Mouse (Mus musculus) ES-Bruce4 (cell line): ENCODE measurements around the gene Zfp58. TPM values are rescaled to one million over a fixed set of nuclear protein-coding genes. Genes with fewer than 3 reads are reported as not detected.
"Not testable (repeated sequence)": the region's sequence is repeated elsewhere in the genome, so short reads cannot be mapped to it uniquely, and the experiment has no call there.

Source experiments
- H3K27ac ChIP-seq: 2 replicates; pipeline ENCODE4 v1.5.1; 2012; ENCODE audit warnings: low read length, inconsistent platforms; ENCODE audit not compliant: insufficient read depth
- H3K27me3 ChIP-seq: 2 replicates; pipeline ENCODE4 v1.6.1; 2012; ENCODE audit warnings: mild to moderate bottlenecking, low read length, inconsistent platforms; ENCODE audit not compliant: control insufficient read depth, poor library complexity, insufficient read depth, severe bottlenecking
- H3K36me3 ChIP-seq: 2 replicates; pipeline ENCODE4 v1.6.1; 2012; ENCODE audit warnings: inconsistent platforms, mild to moderate bottlenecking, low read length, moderate library complexity; ENCODE audit not compliant: control insufficient read depth, poor library complexity, insufficient read depth, severe bottlenecking
- H3K4me1 ChIP-seq: one replicate; pipeline ENCODE4 v1.8.1; 2011; ENCODE audit warnings: low read length; ENCODE audit not compliant: control insufficient read depth, insufficient read depth
- H3K4me3 ChIP-seq: 2 replicates; pipeline ENCODE4 v1.5.1; 2011; ENCODE audit warnings: low read depth, mild to moderate bottlenecking, low read length
- H3K9ac ChIP-seq: 2 replicates; pipeline ENCODE4 v1.6.1; 2012; ENCODE audit warnings: low read depth, mild to moderate bottlenecking, inconsistent platforms; ENCODE audit not compliant: poor library complexity, severe bottlenecking
- H3K9me3 ChIP-seq: replicated peaks from 2 replicates; pipeline ENCODE4 v1.6.1; 2012; ENCODE audit warnings: mild to moderate bottlenecking, low read length, inconsistent platforms; ENCODE audit not compliant: control insufficient read depth, poor library complexity, insufficient read depth, severe bottlenecking
- CTCF ChIP-seq: IDR thresholded peaks from one replicate; pipeline ENCODE4 v1.8.1; 2011; ENCODE audit warnings: low read depth, low read length
- EP300 ChIP-seq: IDR thresholded peaks from 2 replicates; pipeline ENCODE4 v1.6.1; 2011; ENCODE audit warnings: low read depth, low read length; ENCODE audit not compliant: insufficient read depth
- POLR2A ChIP-seq: IDR thresholded peaks from one replicate; pipeline ENCODE4 v1.8.1; 2011; ENCODE audit warnings: low read length; ENCODE audit not compliant: insufficient read depth
- polyA plus RNA-seq: library from polyadenylated mRNA; stranded (reverse); fragments of >200 nt; gene quantifications from 2 replicates; pipeline ENCODE4 v1.2.4, GENCODE M21; 2011; ENCODE audit warnings: low read depth; ENCODE audit not compliant: missing spikeins, insufficient read depth, insufficient read length

The Zfp58 gene
- polyA plus RNA-seq, 1 experiment = 10.3 TPM

- 0 out of 2 replicates have a peak overlapping the region, but pooled peaks have one; percentile 23 for H3K9ac ChIP-seq
- H3K27me3 ChIP-seq = no peaks in the 10 kb centered on the region
- no peaks in the 10 kb centered on the region; the same call in 1 of the 2 replicates for H3K36me3 ChIP-seq
- no peaks in the 10 kb centered on the region for H3K4me1 ChIP-seq
- no peak for TF ChIP-seq POLR2A
- TF ChIP-seq EP300 = no peak
- TF ChIP-seq CTCF = no peak
- peak overlapping the region; percentile 79 for H3K4me3 ChIP-seq
- H3K9me3 ChIP-seq = no peaks in the 10 kb centered on the region
- H3K27ac ChIP-seq = no peak overlapping the region
Observed at GRCm38 (mm10) chr13:67484424-67484811, 15.9 kb downstream of the Zfp58 start.

- no peaks in the 10 kb centered on the region for H3K27me3 ChIP-seq
Observed at GRCm38 (mm10) chr13:67483625-67484423, 16.5 kb downstream of the Zfp58 start, which contains the start of gene Zfp874b. Gene Zfp874b, minus strand, starts transcription at chr13:67484258.

GRCm38 (mm10) chr13:67481528-67481927, 18.8 kb downstream of the Zfp58 start:
- H3K9me3 ChIP-seq = no peaks in the 10 kb centered on the region
- no peak overlapping the region for H3K27ac ChIP-seq
- H3K36me3 ChIP-seq = no peaks in the 10 kb centered on the region; the same call in 1 of the 2 replicates
- no peaks in the 10 kb centered on the region for H3K27me3 ChIP-seq
- H3K9ac ChIP-seq = no peak overlapping the region
- TF ChIP-seq CTCF (no peak), EP300 (no peak), POLR2A (no peak)
- no peak overlapping the region for H3K4me3 ChIP-seq
- no peaks in the 10 kb centered on the region for H3K4me1 ChIP-seq

More at GRCm38 (mm10) chr13:67483625-67484423, 16.5 kb downstream of the Zfp58 start, which contains the start of gene Zfp874b:
- no peaks in the 10 kb centered on the region for H3K9me3 ChIP-seq
- H3K4me3 ChIP-seq = peak within 1 kb of the TSS; percentile 79
- no peaks in the 10 kb centered on the region for H3K4me1 ChIP-seq
- no peaks in the 10 kb centered on the region; the same call in 1 of the 2 replicates for H3K36me3 ChIP-seq
- TF ChIP-seq CTCF = no peak
- no peak for TF ChIP-seq EP300
- no peak for TF ChIP-seq POLR2A
- H3K27ac ChIP-seq = no peak within 1 kb of the TSS
- peak within 1 kb of the TSS; percentile 57 for H3K9ac ChIP-seq

DNA sequence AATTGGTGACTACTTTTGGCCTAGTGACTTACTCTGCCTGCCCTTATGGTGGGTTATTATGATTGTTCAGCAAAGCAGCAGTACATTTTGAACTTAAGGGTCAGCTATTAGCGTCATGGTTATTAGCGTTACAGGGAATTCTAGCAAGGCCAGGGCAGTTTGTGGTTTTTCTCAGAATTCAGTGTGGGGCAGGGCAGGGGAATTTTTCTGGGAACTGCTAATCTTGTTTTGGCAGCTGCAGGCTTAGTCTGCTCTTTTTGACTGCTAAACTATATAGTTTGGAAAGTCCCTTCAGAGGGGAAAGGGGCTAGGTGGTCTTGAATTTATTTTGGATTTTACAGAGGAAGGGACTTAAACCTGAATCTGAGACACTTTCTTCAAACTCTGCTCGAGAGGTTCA, 31.1 kb downstream of the Zfp58 start:
- H3K9ac ChIP-seq = no peak overlapping the region
- no peak for TF ChIP-seq POLR2A
- no peak for TF ChIP-seq EP300
- no peak for TF ChIP-seq CTCF
- no peaks in the 10 kb centered on the region for H3K4me1 ChIP-seq
- no peaks in the 10 kb centered on the region for H3K27me3 ChIP-seq
- no peak overlapping the region for H3K4me3 ChIP-seq
- H3K9me3 ChIP-seq = 0 out of 2 replicates have a peak, but pooled peaks cover 2% of the 10 kb centered on the region
- peaks cover 4% of the 10 kb centered on the region; the same call in 1 of the 2 replicates for H3K36me3 ChIP-seq
- H3K27ac ChIP-seq = no peak overlapping the region

DNA sequence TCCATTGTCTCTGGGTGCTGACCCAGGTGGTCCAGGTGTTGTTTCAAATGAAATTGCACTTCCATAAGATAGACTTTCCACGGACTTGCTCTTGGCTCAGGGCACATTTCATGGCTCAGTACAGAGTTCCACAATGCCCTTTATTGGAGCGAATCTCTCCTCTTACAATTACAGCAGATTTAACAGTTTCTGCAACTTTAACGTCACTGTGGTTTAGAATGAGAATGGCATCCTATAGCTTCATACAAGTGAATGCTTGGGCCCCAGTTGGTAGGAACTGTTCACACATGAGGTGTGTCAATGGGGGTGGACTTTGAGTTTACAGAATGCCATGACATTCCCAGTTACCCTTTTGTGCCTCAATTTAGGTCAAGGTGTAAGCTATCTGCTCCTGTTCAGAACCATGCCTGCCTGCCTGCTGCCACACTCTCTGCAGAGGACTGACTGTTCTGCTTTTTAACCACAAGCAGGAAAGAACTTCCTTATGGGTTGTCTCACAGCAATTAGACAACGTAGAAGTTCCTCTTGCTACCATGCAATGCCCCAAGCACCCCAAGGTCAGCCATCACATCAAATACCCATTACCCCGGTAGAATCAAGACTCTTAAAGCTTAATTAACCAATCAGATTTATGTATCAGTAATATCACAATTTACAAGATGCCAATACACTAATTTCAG, 36.7 kb downstream of the Zfp58 start:
- not testable (repeated sequence) for H3K4me3 ChIP-seq, H3K27me3 ChIP-seq, H3K4me1 ChIP-seq, H3K9me3 ChIP-seq, H3K27ac ChIP-seq, H3K9ac ChIP-seq, H3K36me3 ChIP-seq

GRCm38 (mm10) chr13:67452021-67452309, 48.4 kb downstream of the Zfp58 start:
- no peak overlapping the region for H3K4me3 ChIP-seq
- TF ChIP-seq POLR2A (no peak), EP300 (no peak), CTCF (no peak)
- no peaks in the 10 kb centered on the region for H3K27me3 ChIP-seq
- no peaks in the 10 kb centered on the region for H3K9me3 ChIP-seq
- H3K9ac ChIP-seq = peak overlapping the region; percentile 78
- no peaks in the 10 kb centered on the region for H3K4me1 ChIP-seq
- H3K36me3 ChIP-seq = peaks cover 3% of the 10 kb centered on the region
- H3K27ac ChIP-seq = peak overlapping the region; percentile 9; the same call in 1 of the 2 replicates
